Mouse (Mus musculus): Measurements from ENCODE around the gene Afmid.

GRCm38 (mm10) chr11:117846640-117847039, 20.9 kb downstream of the Afmid start:
- TF ChIP-seq EP300 (IDR thresholded peaks at IDR 0.05; ENCODE audit: low read depth) (peak; percentile 79), CTCF (IDR thresholded peaks at IDR 0.05; ENCODE audit: low read depth) (peak; percentile 64)

Measured in liver, postnatal 0 days (tissue).